Mouse (Mus musculus) heart, embryonic 12.5 days (tissue): Measurements from ENCODE around the gene Cebpb. TPM values are rescaled to one million over a fixed set of nuclear protein-coding genes. Genes with fewer than 3 reads are reported as not detected.

ENCODE experiments used
- ATAC-seq: fragments of 200-750 bp; cut with Nextera tagmentation; 2 replicates; pipeline ENCODE4 v1.8.0; 2017; ENCODE audit warnings: moderate TSS enrichment, moderate library complexity; ENCODE audit not compliant: insufficient number of reproducible peaks, low FRiP score
- H3K27ac ChIP-seq: fragments of 300-500 bp; sonication (generic); 2 replicates; pipeline ENCODE4 v1.5.1; 2016; ENCODE audit warnings: mild to moderate bottlenecking, moderate library complexity; ENCODE audit not compliant: poor library complexity, severe bottlenecking
- H3K27me3 ChIP-seq: fragments of 300-500 bp; sonication (generic); replicated peaks from 2 replicates; pipeline ENCODE4 v1.6.1; 2016; ENCODE audit warnings: mild to moderate bottlenecking, moderate library complexity
- H3K36me3 ChIP-seq: fragments of 300-500 bp; sonication (generic); 2 replicates; pipeline ENCODE4 v1.6.1; 2016; ENCODE audit warnings: mild to moderate bottlenecking, moderate library complexity
- H3K4me1 ChIP-seq: fragments of 300-500 bp; sonication (generic); replicated peaks from 2 replicates; pipeline ENCODE4 v1.6.1; 2016; ENCODE audit warnings: mild to moderate bottlenecking
- H3K4me2 ChIP-seq: fragments of 300-500 bp; sonication (generic); 2 replicates; pipeline ENCODE4 v1.6.1; 2016; ENCODE audit warnings: mild to moderate bottlenecking, moderate library complexity
- H3K4me3 ChIP-seq: fragments of 300-500 bp; sonication (generic); 2 replicates; pipeline ENCODE4 v1.5.1; 2016; ENCODE audit warnings: mild to moderate bottlenecking
- H3K9ac ChIP-seq: fragments of 300-500 bp; sonication (generic); 2 replicates; pipeline ENCODE4 v1.6.1; 2016; ENCODE audit warnings: mild to moderate bottlenecking, moderate library complexity
- H3K9me3 ChIP-seq: fragments of 300-500 bp; sonication (generic); replicated peaks from 2 replicates; pipeline ENCODE4 v1.6.1; 2016; ENCODE audit warnings: mild to moderate bottlenecking, moderate library complexity
- WGBS: fragments of 180-500 bp; shearing (Covaris S2); methylation state at CpG from one replicate; pipeline ENCODE4 v1.1.7; 2016; 5-methylcytosine and 5-hydroxymethylcytosine counted together
- polyA plus RNA-seq: library from polyadenylated mRNA; unstranded; fragments of >200 nt; fragmentation: Nextera tagmentation; extraction: Ambion mirVana; gene quantifications from 2 replicates; pipeline ENCODE4 v1.2.1, GENCODE M21; 2016

The Cebpb gene
- polyA plus RNA-seq, 1 experiment from 2014 or later = 16.8 TPM

DNA sequence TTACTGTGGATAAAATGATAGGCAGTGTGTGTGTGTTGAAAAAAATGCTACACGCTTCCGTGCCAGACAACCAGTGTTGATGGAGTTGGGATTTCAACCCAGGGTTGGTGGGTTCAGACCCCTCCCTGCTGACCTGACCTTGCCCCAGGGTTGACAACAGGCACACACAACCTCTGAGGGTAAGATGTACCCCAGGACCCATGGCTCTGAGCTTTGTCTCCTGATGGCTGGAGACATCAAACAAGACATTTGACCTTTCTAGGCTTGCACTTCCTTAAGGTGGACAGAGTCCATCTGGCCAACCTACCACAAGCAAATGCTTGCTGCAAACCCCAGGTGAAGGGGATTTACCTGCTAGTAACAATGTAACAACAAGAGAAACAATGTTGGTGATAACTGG is 4.8 kb downstream of the Cebpb start:
- no peaks in the 10 kb centered on the region for H3K27me3 ChIP-seq
- H3K4me3 ChIP-seq = no peak overlapping the region
- 0 out of 2 replicates have a peak, but pooled peaks cover 4% of the 10 kb centered on the region for H3K9me3 ChIP-seq
- no peak overlapping the region for H3K27ac ChIP-seq
- no peak for ATAC-seq
- H3K9ac ChIP-seq = no peak overlapping the region
- peaks cover 41% of the 10 kb centered on the region for H3K4me1 ChIP-seq
- 90% methylated on average over 2 of the region's 2 CpGs for WGBS
- no peak overlapping the region for H3K4me2 ChIP-seq
- 0 out of 2 replicates have a peak, but pooled peaks cover 3% of the 10 kb centered on the region for H3K36me3 ChIP-seq

- Histone ChIP-seq H3K9me3 (0 out of 2 replicates have a peak, but pooled peaks cover 4% of the 10 kb centered on the region), H3K27ac (no peak overlapping the region), H3K27me3 (no peaks in the 10 kb centered on the region), H3K4me1 (peaks cover 45% of the 10 kb centered on the region), H3K36me3 (0 out of 2 replicates have a peak, but pooled peaks cover 3% of the 10 kb centered on the region), H3K4me2 (no peak overlapping the region), H3K9ac (no peak overlapping the region), H3K4me3 (no peak overlapping the region)
- no peak for ATAC-seq
- 73% methylated on average over 1 of the region's 1 CpGs for WGBS
Observed at GRCm38 (mm10) chr2:167694244-167694643, 5.5 kb downstream of the Cebpb start.

- no peak overlapping the region for H3K4me3 ChIP-seq
- H3K27ac ChIP-seq = no peak overlapping the region
- no peak overlapping the region for H3K9ac ChIP-seq
- ATAC-seq = no peak
- H3K36me3 ChIP-seq = 0 out of 2 replicates have a peak, but pooled peaks cover 3% of the 10 kb centered on the region
- WGBS = 87% methylated on average over 7 of the region's 7 CpGs
- H3K9me3 ChIP-seq = 0 out of 2 replicates have a peak, but pooled peaks cover 4% of the 10 kb centered on the region
- peaks cover 46% of the 10 kb centered on the region for H3K4me1 ChIP-seq
- no peak overlapping the region for H3K4me2 ChIP-seq
- H3K27me3 ChIP-seq = no peaks in the 10 kb centered on the region
Observed at GRCm38 (mm10) chr2:167694963-167695362, 6.2 kb downstream of the Cebpb start.

GRCm38 (mm10) chr2:167695491-167695890 is 6.8 kb downstream of the Cebpb start:
- Histone ChIP-seq H3K9ac (no peak overlapping the region), H3K4me2 (no peak overlapping the region)

DNA sequence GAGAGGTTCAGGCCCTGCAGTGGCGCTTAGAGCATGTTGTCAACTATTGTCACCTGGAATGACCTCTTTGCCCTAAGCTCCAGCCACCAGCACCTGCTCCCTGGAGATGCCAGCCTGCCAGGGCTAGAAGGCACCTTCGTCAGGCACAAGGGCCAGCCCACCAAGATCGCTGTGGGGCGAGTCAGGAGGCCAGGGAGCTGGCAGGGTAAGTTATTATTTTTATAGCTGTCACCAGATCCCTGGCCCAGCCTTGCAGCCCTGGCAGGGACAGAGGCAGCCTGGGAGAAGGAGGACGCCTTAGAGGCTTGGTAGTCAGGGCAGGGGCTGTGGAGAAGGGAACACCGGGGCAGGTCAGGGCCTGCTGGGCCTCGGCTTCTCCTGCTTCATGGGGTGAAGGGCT is 7.4 kb downstream of the Cebpb start:
- no peak for ATAC-seq
- H3K27me3 ChIP-seq = no peaks in the 10 kb centered on the region
- H3K27ac ChIP-seq = no peak overlapping the region
- H3K36me3 ChIP-seq = 0 out of 2 replicates have a peak, but pooled peaks cover 3% of the 10 kb centered on the region
- 71% methylated on average over 7 of the region's 7 CpGs for WGBS
- H3K4me2 ChIP-seq = no peak overlapping the region
- H3K4me1 ChIP-seq = peaks cover 39% of the 10 kb centered on the region
- H3K9me3 ChIP-seq = 0 out of 2 replicates have a peak, but pooled peaks cover 4% of the 10 kb centered on the region
- H3K9ac ChIP-seq = no peak overlapping the region
- H3K4me3 ChIP-seq = no peak overlapping the region

More at GRCm38 (mm10) chr2:167695491-167695890, 6.8 kb downstream of the Cebpb start:
- H3K4me3 ChIP-seq = no peak overlapping the region
- ATAC-seq = no peak
- WGBS = 88% methylated on average over 14 of the region's 14 CpGs
- 0 out of 2 replicates have a peak, but pooled peaks cover 4% of the 10 kb centered on the region for H3K9me3 ChIP-seq
- no peak overlapping the region for H3K27ac ChIP-seq
- H3K4me1 ChIP-seq = peaks cover 45% of the 10 kb centered on the region
- no peaks in the 10 kb centered on the region for H3K27me3 ChIP-seq
- H3K36me3 ChIP-seq = 0 out of 2 replicates have a peak, but pooled peaks cover 3% of the 10 kb centered on the region

DNA sequence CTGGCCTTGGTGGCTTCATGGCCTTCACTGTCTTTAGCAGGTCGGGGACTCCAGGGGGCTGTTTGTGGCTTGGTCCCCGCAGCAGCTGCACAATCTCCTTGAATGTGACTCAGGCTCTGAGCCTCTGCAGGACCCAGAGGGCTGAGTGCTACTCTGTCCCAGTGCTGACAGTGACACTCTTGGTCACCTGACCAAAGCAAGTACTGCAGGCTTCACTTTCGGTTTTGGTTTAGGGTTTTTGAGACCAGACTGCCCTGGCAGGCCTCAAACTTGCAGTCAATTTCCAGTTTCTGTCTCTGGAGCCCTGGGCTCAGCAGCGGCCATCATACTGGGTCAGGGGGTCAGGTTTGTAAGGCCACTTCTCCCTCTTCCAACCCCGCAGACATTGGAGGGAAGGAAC is 9.2 kb downstream of the Cebpb start:
- Histone ChIP-seq H3K4me3 (no peak overlapping the region), H3K9ac (no peak overlapping the region; the same call in 1 of the 2 replicates), H3K4me1 (peaks cover 32% of the 10 kb centered on the region), H3K27me3 (peaks cover 3% of the 10 kb centered on the region; the same call in 1 of the 2 replicates), H3K9me3 (0 out of 2 replicates have a peak, but pooled peaks cover 4% of the 10 kb centered on the region), H3K27ac (peak overlapping the region; percentile 59), H3K36me3 (0 out of 2 replicates have a peak, but pooled peaks cover 3% of the 10 kb centered on the region), H3K4me2 (peak overlapping the region; percentile 29)
- 18% methylated on average over 5 of the region's 5 CpGs for WGBS
- peak; percentile 67 for ATAC-seq

DNA sequence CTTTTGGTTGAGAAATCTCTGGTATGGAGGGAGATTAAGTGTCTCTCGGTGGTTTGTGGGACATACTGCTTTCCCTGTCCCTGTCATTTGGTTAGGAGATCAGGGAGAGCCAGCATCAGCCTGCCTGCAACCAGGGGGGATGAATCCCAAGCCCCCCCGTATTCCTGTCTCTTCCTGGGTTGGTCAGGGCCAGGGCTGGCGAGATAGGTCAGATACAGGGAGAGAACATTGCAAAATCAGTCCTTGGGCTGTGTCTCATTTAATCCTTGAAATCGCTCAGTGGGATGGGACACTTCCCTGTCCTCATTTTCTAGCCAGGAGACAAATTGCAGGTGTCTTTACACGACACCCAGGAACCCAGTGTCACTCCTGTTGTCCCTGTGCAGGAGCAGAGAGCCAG is 11.3 kb downstream of the Cebpb start:
- 58% methylated on average over 5 of the region's 5 CpGs for WGBS
- Histone ChIP-seq H3K27me3 (peaks cover 3% of the 10 kb centered on the region; the same call in 1 of the 2 replicates), H3K9ac (no peak overlapping the region), H3K27ac (no peak overlapping the region), H3K36me3 (0 out of 2 replicates have a peak, but pooled peaks cover 3% of the 10 kb centered on the region), H3K4me1 (peaks cover 32% of the 10 kb centered on the region), H3K4me3 (no peak overlapping the region), H3K9me3 (0 out of 2 replicates have a peak, but pooled peaks cover 4% of the 10 kb centered on the region), H3K4me2 (no peak overlapping the region)
- ATAC-seq = no peak

DNA sequence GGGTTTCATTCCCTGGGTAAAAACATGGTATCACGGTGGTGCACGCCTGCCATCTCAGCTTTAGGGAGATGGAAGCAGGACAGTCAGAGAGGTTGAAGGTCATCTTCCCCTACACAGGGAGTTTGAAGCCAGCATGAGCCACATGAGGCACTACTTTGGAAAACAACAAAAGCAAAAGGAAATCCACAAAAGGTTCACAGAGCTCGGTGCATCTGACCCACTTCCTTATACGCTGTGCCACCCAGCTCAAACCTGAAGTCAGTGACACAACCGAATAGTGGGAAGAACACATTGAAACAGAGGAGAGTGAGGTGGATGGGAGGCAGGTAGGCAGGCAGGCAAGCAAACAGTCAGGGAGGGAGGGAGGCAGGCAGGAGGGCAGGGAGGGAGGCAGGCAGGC is 12.8 kb downstream of the Cebpb start:
- 73% methylated on average over 5 of the region's 5 CpGs for WGBS

GRCm38 (mm10) chr2:167702126-167702525 is 13.4 kb downstream of the Cebpb start:
- peaks cover 7% of the 10 kb centered on the region; the same call in 1 of the 2 replicates for H3K27me3 ChIP-seq
- no peaks in the 10 kb centered on the region for H3K9me3 ChIP-seq
- no peak overlapping the region for H3K4me2 ChIP-seq
- 75% methylated on average over 6 of the region's 6 CpGs for WGBS
- H3K9ac ChIP-seq = no peak overlapping the region
- H3K27ac ChIP-seq = no peak overlapping the region
- no peak for ATAC-seq
- no peak overlapping the region for H3K4me3 ChIP-seq
- no peaks in the 10 kb centered on the region for H3K36me3 ChIP-seq
- H3K4me1 ChIP-seq = peaks cover 36% of the 10 kb centered on the region

More for the DNA sequence above, 12.8 kb downstream of the Cebpb start:
- Histone ChIP-seq H3K4me1 (peaks cover 35% of the 10 kb centered on the region), H3K9ac (no peak overlapping the region), H3K9me3 (no peaks in the 10 kb centered on the region), H3K4me2 (no peak overlapping the region), H3K36me3 (no peaks in the 10 kb centered on the region), H3K27me3 (peaks cover 7% of the 10 kb centered on the region; the same call in 1 of the 2 replicates), H3K27ac (no peak overlapping the region), H3K4me3 (no peak overlapping the region)
- ATAC-seq = no peak

DNA sequence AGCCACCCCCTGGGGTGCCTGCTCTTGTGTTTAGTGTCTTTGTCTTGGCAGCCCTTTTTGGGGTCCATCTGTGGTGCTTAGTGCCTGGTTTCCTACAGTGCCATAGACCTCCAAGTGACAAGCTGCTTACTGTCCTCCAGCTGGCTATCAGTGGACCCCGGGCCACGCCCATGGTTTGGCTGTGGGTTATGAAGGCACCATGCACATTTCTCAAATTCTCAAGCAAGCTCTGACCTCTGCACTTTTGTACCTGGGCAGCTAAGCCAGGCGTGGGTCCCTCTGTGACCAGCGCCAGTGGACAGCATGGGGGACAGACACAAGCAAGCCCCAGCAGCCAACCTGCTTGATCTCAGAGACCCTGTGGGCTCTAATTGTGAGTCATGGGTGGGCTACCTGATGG is 15.7 kb downstream of the Cebpb start:
- ATAC-seq = no peak
- 79% methylated on average over 4 of the region's 4 CpGs for WGBS
- no peak overlapping the region for H3K9ac ChIP-seq
- H3K27me3 ChIP-seq = peaks cover 7% of the 10 kb centered on the region; the same call in 1 of the 2 replicates
- H3K36me3 ChIP-seq = no peaks in the 10 kb centered on the region
- no peaks in the 10 kb centered on the region for H3K9me3 ChIP-seq
- no peak overlapping the region for H3K4me2 ChIP-seq
- H3K4me1 ChIP-seq = peaks cover 19% of the 10 kb centered on the region
- no peak overlapping the region for H3K4me3 ChIP-seq
- no peak overlapping the region for H3K27ac ChIP-seq

DNA sequence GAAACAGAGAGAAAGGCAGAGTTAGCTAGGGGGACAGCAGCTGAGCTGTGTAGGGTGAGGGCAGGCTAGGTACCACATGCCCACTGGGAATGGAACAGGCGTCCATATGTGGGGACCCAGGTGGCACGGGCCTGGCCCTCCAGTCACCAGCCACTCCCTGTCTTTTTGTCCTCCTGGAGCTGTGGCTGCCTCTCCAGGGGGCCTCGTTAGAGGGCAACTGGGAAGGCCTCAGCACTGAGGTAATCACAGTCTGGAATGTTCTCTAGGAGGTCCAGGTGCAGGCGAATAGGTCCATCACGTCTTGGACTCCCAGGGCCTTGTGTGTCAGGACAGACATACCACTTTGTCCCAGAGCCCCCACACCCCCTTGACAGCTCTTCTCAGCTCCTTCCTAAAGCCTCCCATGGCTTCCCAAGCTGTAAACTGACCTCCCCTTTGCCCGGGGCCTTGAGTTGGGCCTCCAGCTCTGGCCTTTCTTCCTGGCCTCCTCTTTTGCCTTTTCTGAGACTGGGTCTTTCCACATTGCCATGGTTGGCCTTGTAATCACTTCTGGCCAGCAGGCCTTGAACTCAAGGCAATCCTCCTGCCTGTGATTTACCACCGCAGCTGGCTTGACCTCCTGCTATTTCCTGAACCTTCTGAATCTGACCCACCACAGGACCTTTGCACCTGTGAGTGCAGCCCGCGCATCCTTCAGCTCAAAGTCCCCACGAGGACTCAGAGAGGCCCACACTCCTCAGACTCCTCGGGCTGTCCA is 17.6 kb downstream of the Cebpb start:
- 70% methylated on average over 11 of the region's 11 CpGs for WGBS
- H3K4me2 ChIP-seq = no peak overlapping the region
- peaks cover 7% of the 10 kb centered on the region; the same call in 1 of the 2 replicates for H3K27me3 ChIP-seq
- H3K9me3 ChIP-seq = no peaks in the 10 kb centered on the region
- H3K4me1 ChIP-seq = peaks cover 14% of the 10 kb centered on the region
- no peak overlapping the region for H3K4me3 ChIP-seq
- ATAC-seq = no peak
- peak overlapping the region; percentile 24; the same call in 1 of the 2 replicates for H3K9ac ChIP-seq
- H3K36me3 ChIP-seq = no peaks in the 10 kb centered on the region
- no peak overlapping the region for H3K27ac ChIP-seq
